Mouse (Mus musculus) gonadal fat pad, adult 2 months (tissue): ENCODE results near the gene Pitpnm3. TPM values are rescaled to one million over a fixed set of nuclear protein-coding genes. Genes with fewer than 3 reads are reported as not detected.

ENCODE experiments used
- DNase-seq: peaks from one replicate; pipeline ENCODE4 v3.0.0-alpha.2; 2012; ENCODE audit warnings: low read depth
- polyA plus RNA-seq: library from polyadenylated mRNA; depleted of rRNA; stranded (reverse); fragments of >200 nt; gene quantifications from 2 replicates; pipeline ENCODE4 v1.2.3, GENCODE M21; 2012

Pitpnm3 gene
- polyA plus RNA-seq, 1 experiment, result 3.0 TPM

GRCm38 (mm10) chr11:72136231-72136982, 829 bp upstream of the Pitpnm3 start:
- DNase-seq, result no peak

GRCm38 (mm10) chr11:72134536-72135382, 819 bp downstream of the Pitpnm3 start:
- no peak for DNase-seq

- DNase-seq, result no peak
Observed at GRCm38 (mm10) chr11:72133075-72133474, 2.5 kb downstream of the Pitpnm3 start.

- no peak for DNase-seq
Observed at GRCm38 (mm10) chr11:72132266-72132665, 3.3 kb downstream of the Pitpnm3 start.

GRCm38 (mm10) chr11:72131697-72132096, 3.9 kb downstream of the Pitpnm3 start:
- no peak for DNase-seq

- DNase-seq, result no peak
Observed at GRCm38 (mm10) chr11:72130905-72131304, 4.7 kb downstream of the Pitpnm3 start.

GRCm38 (mm10) chr11:72130472-72130871, 5.1 kb downstream of the Pitpnm3 start:
- no peak for DNase-seq

- no peak for DNase-seq
Observed at GRCm38 (mm10) chr11:72130021-72130420, 5.6 kb downstream of the Pitpnm3 start.

- no peak for DNase-seq
Observed at GRCm38 (mm10) chr11:72129032-72129894, 6.3 kb downstream of the Pitpnm3 start.

- DNase-seq, result no peak
Observed at GRCm38 (mm10) chr11:72127450-72128189, 8.0 kb downstream of the Pitpnm3 start.

GRCm38 (mm10) chr11:72125781-72126180, 9.8 kb downstream of the Pitpnm3 start:
- DNase-seq, result no peak

GRCm38 (mm10) chr11:72123531-72123930, 12.0 kb downstream of the Pitpnm3 start:
- no peak for DNase-seq

GRCm38 (mm10) chr11:72120354-72120753, 15.2 kb downstream of the Pitpnm3 start:
- no peak for DNase-seq

GRCm38 (mm10) chr11:72118630-72119029, 16.9 kb downstream of the Pitpnm3 start:
- no peak for DNase-seq

- DNase-seq, result no peak
Observed at GRCm38 (mm10) chr11:72113296-72113695, 22.3 kb downstream of the Pitpnm3 start.

- no peak for DNase-seq
Observed at GRCm38 (mm10) chr11:72110726-72111125, 24.9 kb downstream of the Pitpnm3 start.

GRCm38 (mm10) chr11:72104223-72104622, 31.4 kb downstream of the Pitpnm3 start:
- no peak for DNase-seq

GRCm38 (mm10) chr11:72103530-72103929, 32.0 kb downstream of the Pitpnm3 start:
- DNase-seq, result no peak

- DNase-seq, result no peak
Observed at GRCm38 (mm10) chr11:72100996-72101395, 34.6 kb downstream of the Pitpnm3 start.

- DNase-seq, result no peak
Observed at GRCm38 (mm10) chr11:72099181-72099580, 36.4 kb downstream of the Pitpnm3 start.

GRCm38 (mm10) chr11:72098027-72098426, 37.6 kb downstream of the Pitpnm3 start:
- DNase-seq, result no peak
